Mouse (Mus musculus) gastrocnemius, postnatal 25 days (tissue): ENCODE data around the gene Fsd2. TPM values are rescaled to one million over a fixed set of nuclear protein-coding genes. Genes with fewer than 3 reads are reported as not detected.

Source experiments
- DNase-seq: peaks from one replicate; pipeline ENCODE4 v3.0.0; 2022
- total RNA-seq, 2 experiments: library from RNA; stranded (reverse); gene quantifications; 1 replicate in 1 of 2; 2 replicates in 1 of 2; pipeline ENCODE4 v1.2.3; 2021

Fsd2 gene
- total RNA-seq, 2 experiments from 2014 or later = 240 to 314 TPM

DNA sequence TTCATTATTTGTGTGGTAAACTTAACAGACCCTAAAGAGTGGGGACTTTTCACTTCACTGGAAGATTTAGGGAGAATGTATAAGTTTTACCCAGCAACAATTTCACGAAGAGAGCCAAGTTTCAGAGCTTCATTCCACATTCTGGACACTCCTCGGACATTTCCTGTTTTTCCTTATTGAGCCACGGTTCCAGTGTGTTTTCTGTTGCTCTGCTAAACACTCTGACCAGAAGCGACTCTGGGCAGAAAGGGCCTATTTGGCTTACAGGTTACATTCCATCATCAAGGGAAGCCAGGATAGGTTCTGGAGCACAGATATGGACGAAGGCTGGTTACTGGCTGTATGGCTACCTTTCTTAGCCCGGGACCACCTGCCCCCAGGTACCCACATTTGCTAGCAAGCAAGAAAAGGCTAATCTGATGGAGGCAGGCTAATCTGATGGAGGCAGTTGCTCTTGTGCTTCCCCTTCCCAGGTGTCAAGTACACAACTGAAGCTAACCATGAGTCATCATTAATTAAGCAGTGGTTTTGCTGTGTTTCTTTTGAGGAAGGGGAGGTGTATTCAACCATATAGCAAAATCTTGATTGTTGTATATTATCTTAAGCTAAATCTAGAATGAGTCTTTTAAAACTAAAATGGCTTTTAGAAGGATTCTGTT, 6.0 kb upstream of the Fsd2 start:
- DNase-seq = no peak

DNA sequence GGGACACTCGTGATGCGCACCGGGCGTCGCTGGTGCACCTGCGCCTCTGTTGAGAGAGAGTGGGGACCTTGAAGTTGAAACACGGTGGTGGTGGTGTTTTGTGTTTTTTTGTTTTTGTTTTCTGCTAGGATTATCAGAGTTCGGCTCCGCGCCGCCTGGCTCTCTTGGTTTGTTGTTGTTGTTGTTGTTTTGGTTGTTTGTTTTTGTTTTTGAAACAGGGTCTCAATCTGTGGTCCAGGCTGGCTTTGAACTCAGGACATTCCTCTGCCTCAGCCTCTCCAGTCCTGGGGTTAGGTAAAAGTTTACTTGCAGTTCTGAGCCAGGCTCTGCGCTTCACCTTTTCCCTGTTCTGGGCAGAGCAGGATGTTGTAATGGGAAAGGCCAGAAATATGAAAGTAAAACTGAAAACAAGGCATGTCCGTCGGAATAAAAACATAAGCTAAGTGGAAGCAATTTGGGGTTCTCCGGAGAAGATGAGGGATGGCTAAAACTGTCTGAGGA, 5.2 kb upstream of the Fsd2 start:
- no peak for DNase-seq

DNA sequence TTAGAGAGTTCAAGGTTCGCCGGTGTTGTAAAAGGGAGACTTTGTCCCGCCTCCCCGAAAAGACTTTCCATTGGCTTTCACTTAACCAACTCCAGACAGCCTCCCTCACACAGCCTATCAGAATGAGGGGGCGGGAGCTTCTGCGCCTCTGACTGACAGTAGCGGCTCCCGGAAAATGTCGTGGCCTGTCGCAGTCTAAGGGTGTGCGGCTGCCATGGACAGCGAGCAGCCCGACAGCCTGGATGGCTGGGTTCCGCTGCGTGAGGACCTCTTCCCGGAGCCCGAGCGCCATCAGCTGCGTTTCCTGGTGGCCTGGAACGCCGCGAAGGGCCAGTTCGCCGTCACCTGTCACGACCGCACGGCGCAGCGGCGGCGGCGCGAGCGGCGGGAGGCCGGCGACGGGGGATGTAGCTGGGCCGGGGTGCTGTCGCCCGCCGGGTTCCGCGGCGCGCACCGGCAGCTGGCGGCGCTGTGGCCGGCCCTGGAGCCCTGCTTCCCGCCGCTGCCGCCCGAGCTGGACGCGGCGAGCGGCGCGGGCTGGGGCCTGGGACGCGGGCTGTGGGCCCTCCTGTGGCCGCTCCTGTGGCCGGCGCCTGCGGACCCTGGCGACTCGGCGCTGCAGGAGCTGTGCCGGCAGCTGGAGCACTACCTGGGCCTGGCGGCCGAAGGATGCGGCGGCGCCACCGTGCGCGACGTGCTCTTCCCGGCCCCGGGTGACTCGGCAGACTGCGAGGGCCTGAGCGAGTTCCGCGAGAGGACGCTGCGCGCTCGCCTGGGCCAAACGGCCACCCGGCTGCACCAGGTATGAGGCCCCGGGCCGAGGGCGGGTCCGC, 4.6 kb upstream of the Fsd2 start, which contains the start of gene Whamm:
TSS of gene Whamm (plus strand) at position 159 of the 833 bp plus-strand sequence.
- peak; percentile 94 for DNase-seq

DNA sequence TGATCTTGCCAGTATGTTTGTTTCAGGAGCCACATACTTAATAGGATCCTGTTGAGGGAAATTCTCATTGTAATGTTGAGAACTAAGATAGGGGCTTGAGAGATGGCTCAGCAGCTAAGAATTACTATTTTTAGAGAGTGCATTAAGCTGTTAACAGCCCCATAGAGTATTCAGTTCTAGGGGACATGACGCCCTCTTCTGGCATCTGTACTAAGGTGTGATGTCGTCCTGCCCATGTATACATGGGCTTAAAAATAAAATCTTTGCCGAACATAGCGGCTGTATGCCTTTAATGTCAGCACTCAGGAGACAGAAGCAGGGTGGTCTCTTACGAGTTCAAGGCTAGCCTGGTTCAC, 4.0 kb upstream of the Fsd2 start:
- no peak for DNase-seq

DNA sequence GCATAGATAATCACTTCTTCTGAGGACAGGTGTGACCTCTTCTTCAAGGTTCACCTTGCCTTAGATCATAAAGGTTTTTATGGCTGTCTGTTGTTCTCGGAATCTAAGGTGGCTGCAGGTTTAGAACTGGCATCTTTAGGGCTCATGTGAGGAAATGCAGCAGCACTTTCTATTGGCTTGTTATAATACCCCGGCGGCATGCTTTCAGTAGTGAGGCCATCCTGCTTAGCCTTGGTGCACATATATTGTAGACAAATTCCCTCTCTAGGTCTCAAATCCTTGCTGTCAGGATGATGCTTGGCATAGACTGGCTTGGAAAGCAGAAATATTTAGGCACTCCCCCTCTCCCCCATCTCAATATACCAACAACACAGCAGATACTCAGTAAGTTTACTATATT, 3.5 kb upstream of the Fsd2 start:
- no peak for DNase-seq

DNA sequence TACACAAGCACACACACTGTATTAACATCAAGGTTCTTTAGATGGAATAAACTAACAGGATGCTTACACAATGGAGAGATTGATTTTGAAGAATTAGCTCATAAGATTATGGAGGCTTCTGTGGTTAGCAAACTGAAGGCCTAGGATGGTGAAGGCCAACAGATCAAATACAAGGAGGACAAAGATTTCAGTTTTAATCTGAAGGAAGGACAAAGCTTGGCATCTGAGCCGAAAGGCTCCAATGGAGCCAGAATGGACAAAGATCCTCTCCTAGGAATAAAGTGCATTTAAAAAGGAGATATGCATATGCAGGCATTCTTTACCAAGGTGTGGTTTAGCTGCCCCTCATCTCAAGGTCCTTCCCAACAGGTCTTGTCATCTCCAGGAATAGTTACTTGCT, 3.1 kb upstream of the Fsd2 start:
- DNase-seq = no peak

DNA sequence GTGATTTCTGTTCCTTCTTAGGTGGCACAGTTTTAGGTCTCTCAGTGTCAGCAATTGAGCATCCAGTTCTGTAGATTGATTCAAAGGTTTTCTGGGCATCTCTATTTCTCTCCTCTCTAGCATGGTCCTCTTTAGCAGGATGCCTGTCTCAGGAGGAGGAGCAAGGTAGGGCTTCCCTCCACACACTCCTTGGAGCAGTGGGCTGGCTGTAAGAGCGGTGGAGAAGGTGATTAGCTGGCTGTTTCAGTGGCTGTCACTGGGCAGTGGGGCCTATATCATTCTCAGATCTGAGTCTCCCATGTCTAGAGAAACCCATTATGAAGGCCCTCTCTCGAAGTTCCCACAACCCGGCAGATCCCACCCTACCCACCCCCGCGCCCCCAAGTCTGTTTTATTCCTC, 652 bp upstream of the Fsd2 start:
- no peak for DNase-seq

DNA sequence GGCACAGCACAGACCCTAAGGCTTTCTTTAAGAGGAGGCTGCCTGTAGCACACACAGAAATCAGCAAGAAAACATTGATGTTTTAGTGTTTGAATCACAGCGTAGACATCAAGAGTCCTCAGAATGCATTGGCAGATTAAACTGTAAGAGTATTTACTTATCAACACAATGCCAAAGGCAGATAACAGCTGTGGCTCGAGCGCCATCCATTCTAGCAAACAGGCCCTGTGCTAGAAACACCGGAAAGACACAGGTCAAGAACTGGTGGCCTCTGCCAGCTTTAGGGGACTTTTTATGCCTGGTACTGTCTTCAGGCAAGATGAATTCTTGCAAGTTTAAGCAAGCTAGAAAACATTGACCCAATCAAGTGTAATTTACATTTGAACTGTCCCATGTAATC, 412 bp downstream of the Fsd2 start:
- no peak for DNase-seq

DNA sequence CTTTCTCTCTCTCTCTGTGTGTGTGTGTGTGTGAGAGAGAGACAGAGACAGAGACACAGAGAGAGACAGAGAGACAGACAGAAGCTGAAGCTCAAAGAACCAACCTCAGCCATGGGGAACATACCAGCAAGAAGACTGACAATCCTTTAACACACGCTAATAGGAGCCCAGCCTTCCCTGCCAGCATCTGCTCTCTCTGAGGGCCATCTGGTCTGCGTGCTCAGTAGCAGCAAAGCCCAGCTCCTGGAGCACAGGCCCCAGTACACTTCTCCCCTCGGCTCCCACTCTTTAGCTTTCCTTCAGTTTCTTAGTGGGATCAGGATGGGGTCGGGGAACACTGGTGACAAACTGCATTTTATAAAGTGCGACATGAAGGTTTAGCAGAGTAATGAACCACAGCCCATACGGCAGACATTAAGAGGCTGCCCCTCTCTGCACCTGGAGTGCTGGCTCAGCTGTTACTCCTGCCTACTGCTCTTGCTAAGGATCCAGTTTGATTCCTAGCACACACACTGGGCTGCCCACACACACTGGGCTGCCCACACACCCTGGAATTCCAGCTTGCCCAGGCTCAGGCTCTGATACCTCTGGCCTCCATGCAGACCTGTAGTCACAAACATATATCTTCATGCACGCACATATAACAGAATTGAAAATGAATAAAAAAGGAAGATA, 1.2 kb downstream of the Fsd2 start:
- DNase-seq = no peak

DNA sequence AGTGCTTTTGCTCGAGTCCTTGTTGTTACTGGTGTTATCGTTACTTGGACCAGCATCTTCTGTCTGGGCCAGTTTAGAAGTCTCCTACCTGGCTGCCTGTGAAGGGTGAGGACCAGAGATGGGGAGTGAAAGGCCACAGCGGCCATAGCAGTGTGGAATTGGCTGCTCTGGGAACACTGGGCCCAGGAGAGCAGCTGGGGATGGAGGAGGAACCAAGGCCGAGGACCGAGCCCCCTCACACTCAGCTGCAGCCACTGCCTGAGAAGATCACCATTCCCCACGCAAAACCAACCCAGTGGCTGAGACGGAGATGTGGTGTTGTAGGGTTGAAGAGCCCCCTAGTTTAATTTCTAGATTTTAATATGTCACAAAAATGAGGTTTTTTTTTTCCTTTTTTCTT, 2.0 kb downstream of the Fsd2 start:
- no peak for DNase-seq

DNA sequence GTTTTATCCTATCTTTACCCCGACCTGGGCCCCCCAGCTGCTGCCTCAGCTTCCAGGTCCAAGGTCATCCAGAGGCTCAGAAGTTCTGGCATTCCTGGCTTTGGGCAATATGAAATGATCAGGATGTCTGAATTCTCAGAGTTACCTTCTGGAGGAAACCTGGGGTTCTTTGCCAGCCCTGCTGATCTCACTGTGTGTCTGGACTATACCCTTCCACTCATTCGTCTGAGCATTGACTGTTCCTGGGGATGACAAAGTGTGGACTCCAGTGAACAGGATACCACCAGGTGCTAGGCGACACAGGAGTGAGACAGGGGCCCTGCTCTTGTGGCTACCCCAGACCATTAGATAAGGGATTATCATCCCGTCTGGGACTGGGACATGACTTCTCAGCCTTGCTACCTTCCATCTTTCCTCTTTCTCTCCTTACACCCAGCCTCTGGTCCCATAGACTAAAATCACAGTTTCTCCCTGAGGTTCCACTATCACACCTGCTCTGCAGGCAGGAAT, 3.2 kb downstream of the Fsd2 start:
- no peak for DNase-seq

DNA sequence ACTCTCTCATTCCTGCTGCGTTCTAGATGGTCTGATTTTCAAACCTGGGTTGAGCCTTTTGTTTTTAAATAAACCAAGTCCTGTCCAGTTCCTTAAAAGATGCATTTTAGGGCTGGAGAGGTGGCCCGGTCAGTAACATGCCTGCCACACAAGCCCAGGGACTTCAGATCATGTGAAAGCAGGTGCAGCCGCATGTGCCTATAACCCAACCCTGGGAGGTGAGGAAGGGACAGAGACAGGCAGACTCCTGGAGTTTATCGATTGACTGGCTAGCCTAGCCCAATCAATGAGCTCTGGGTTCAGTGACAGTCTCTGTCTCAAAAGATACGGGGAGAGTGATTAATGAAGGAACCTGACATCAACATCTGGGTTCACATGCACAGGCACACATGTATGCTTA, 5.5 kb downstream of the Fsd2 start:
- DNase-seq = no peak

DNA sequence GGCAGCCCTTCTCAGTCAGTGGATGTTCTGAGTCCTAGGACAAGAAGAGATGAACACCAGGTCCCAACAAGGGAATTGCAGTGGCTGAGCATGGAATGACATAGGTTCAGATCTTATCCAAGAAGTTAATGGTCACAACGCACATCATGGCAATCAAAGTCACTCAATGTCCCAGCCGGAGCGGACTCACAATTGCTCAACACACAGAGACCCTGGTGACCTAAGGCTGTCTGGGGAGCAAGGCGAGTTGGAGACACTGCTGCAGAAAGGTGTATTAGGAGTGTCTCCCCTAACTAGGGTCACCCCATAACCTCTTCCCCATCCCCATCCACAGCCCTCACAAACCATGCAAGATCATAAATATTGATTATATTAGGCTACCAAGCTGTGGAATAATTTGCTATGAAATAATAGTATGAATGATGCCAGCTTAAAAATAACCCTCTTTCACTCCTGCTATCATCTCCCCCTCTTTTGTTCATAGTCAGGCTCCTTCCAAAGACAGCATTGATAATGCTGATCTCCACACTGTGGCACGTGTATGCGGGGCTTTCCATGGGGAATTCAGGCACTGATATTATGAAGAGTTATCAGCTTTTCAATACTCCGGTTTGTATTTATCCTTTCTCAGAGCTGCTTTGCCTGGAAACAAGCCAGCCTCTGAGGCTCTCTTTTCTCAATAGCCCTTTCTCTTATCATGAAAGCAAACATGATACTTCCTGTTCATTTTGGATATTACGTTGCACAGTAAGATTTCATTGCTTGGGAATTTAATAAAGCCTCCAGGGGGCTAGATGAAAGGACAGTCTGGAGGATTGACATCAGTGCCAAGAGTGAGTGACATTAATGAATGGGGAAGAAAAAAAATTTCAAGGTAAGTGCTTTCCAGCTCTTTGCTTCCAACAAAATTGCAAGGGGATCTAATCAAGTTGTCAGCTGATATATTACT, 6.4 kb downstream of the Fsd2 start:
- no peak for DNase-seq

DNA sequence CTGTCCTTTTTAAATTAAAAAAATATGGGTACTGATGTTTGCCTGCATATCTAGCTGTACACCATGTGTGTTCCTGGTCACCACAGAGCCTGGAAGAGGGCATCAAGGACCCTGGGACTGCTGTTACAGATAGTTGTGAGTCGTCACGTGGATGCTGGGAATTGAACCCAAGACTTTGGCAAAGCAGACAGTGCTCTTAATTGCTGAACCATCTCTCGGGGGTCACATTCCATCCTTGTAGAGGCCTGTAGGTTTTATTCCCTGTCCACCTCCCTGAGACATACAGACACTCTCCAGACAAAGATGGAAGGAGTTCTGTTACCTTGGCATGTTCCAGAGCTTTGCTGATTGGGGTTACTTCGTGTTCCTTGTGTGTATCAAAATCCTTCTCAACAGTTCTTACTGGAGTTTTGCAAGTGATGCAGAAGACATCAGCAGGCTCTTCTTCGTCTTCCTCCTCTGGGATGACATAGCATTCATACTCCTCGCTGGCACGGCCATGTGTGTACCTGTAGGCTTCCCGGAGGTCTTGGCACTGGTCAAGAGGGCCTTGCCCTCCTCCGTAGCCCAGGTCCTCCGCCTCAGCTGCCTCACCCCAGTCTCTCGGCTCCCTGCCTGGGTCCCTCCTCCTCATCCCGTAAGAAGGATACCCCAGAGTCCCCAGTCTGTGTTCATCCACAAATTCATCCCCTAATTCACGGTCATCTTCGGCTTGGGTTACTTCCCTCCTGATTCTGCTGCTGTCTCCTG, 7.3 kb downstream of the Fsd2 start:
- DNase-seq = no peak

DNA sequence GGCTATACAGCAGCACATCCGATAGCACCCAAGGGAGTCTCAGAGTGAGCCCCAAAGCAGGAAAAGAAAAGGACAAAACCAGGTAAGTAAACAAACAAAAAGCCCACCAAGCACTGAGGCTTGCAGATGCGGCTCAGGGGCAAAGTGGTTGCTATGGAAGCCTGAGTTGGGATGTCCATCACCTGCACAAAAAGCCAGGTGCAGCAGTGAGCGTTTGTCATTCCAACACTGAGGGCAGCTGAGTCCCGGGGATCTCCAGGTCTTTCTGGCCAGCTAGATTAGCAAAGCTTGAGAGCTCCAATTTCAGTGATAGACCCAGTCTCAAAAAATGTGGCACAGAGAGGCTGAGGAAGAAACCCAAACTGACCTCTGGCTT, 8.8 kb downstream of the Fsd2 start:
- DNase-seq = no peak

DNA sequence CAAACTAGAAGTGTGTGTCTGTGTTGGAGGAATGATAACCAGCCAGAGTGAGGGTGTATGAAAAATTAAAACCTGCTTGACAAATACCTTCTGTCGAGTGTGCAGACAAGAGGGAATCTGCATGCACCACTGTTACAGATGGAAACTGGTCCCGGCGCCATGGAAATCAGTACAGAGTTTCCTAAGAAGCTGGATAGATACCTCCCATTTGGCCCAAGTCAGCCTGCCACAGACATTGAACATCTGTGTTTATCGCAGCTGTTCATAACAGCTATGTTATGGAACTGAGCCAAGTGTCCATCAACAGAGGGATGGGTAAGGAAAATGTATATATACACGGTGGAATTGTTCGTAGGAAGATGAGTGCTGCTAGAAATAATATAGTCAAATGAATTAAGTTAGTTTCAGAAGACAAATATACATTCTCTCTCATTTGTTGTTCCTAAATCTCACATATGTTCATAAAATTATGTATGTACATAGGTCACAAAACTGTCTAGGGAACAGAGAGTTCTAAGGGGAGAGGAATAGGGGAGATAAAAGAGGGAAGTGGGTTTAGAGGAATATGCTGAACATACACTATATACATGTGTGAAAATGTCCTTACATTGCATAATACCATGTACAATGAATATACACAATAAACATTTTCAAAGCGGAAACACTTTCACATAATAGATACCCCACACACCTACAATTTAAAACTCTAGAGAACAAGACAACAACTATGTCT, 9.3 kb downstream of the Fsd2 start:
- no peak for DNase-seq

DNA sequence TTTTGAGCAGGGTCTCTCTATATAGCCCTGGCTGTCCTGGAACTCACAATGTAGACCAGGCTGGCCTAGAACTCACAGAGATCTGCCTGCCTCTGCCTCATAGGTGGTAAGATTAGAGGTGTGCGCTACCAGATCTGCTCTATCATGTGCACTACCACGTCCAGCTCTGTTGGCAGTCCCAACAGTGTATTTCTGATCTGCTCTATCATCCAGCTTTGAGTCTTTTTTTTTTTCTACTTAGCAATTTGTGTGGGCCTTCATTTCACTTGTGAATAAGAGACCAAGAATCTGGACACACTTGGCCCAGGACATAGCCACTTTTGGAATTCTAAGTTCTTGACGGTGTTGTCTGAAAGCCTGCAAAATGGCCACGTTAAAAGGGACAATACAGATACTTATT, 9.9 kb downstream of the Fsd2 start:
- no peak for DNase-seq

DNA sequence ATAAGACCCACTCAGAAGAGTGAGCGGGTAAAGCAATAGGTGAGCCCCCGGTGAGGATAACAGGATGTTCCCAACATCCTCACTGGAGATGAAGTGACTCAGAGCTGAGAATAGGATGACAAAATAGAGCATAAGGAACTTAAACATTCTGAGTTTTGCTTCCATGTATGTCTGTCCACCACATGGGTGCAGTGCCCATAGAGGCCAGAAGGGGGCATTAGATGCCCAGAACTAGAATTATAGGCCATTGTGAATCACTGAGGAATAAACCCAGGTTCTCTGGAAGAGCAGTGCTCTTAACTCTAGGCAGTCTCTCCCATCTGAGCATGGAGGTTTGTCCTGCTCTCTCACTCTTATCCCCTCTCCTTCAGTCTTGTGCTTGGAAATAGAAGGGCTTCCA, 12.4 kb downstream of the Fsd2 start:
- no peak for DNase-seq

DNA sequence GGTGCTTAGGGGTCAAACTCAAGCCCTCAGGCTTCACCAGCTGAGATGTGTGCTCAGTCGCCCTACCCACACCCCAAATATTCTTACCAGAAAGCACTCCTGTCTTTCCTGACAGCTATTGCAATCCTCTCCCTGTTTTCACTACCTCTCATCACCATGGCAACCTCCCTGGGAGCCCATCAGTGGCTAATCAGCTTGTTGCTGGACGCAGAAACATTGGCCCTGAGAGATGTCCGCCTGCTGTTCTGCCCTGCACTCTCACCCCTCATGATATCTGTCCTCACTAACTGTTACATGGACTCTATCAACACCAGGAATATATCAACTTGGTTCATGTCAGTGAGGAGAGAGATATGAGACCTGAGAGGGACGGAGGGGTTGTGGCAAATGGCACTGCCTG, 13.2 kb downstream of the Fsd2 start:
- no peak for DNase-seq

DNA sequence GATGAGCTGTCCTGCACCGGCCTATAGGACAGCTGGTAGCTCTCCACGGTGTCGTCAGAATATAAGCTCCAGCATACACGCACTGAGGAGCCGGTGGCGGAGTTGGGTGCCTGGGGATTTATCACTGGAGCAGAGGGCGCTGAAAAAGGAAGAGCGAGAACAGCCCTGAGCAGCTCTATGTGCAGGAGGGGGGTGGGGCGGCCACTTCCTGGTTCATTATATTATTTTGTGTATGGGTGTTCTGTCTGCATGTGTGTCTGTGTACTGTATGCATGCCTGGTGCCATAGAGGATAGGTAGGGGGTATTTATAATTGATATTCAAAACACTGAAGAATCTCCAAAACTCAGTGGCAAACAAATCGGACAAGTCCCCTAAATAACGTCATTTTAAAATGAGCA, 17.9 kb downstream of the Fsd2 start:
- DNase-seq = no peak
